Mouse (Mus musculus): Measurements from ENCODE around the gene Fat4.

DNA sequence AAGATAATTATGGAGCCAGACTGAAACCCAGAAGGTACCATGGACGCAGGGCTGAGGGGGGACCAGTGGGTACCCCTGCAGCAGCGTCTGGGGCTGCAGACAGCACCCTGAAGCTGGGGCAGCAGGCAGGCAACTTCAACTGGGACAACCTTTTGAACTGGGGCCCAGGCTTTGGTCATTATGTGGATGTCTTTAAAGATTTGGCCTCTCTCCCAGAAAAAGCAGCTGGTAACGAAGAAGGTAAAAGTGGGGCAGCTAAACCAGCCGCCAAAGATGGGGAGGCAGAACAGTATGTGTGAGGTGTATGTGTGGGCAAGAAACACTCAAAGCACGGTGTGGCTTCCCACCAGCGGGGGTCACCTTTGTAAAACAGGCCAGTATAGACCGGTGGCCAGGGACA, 123.8 kb downstream of the Fat4 start:
- no peak for TF ChIP-seq POLR2A (IDR thresholded peaks at IDR 0.05; ENCODE audit: low read depth, low read length)
- no peak for TF ChIP-seq CTCF (conservative IDR thresholded peaks at IDR 0.05; ENCODE audit: insufficient read depth, insufficient read length, low read depth, low read length)
